Mouse (Mus musculus): ENCODE results near the gene Xrcc5. TPM values are rescaled to one million over a fixed set of nuclear protein-coding genes. Genes with fewer than 3 reads are reported as not detected.

Gene Xrcc5
- polyA plus RNA-seq, 1 experiment = 29.3 TPM

GRCm38 (mm10) chr1:72312701-72313398 is 5.6 kb downstream of the Xrcc5 start:
- Histone ChIP-seq H3K27ac (ENCODE audit: insufficient read depth, low read length) (no peak overlapping the region), H3K4me3 (ENCODE audit: insufficient read depth, low read length) (no peak overlapping the region), H3K4me1 (ENCODE audit: control insufficient read depth, insufficient read depth, low read length) (no peaks in the 10 kb centered on the region)
- no peak for TF ChIP-seq POLR2A (IDR thresholded peaks at IDR 0.05; ENCODE audit: low read depth, low read length)

GRCm38 (mm10) chr1:72313399-72314039 is 6.3 kb downstream of the Xrcc5 start:
- no peak overlapping the region for H3K27ac ChIP-seq (ENCODE audit: insufficient read depth, low read length)
- TF ChIP-seq CTCF (IDR thresholded peaks at IDR 0.05; ENCODE audit: borderline replicate concordance, insufficient read depth, low read length) (no peak), POLR2A (IDR thresholded peaks at IDR 0.05; ENCODE audit: low read depth, low read length) (no peak)
- no peaks in the 10 kb centered on the region for H3K4me1 ChIP-seq (ENCODE audit: control insufficient read depth, insufficient read depth, low read length)

GRCm38 (mm10) chr1:72315447-72315846 is 8.2 kb downstream of the Xrcc5 start:
- H3K27ac ChIP-seq (ENCODE audit: insufficient read depth, low read length) = no peak overlapping the region
- H3K4me1 ChIP-seq (ENCODE audit: control insufficient read depth, insufficient read depth, low read length) = no peaks in the 10 kb centered on the region
- no peak overlapping the region for H3K4me3 ChIP-seq (ENCODE audit: insufficient read depth, low read length)
- TF ChIP-seq CTCF (IDR thresholded peaks at IDR 0.05; ENCODE audit: borderline replicate concordance, insufficient read depth, low read length) (no peak), POLR2A (IDR thresholded peaks at IDR 0.05; ENCODE audit: low read depth, low read length) (no peak)

More at GRCm38 (mm10) chr1:72313399-72314039, 6.3 kb downstream of the Xrcc5 start:
- H3K4me3 ChIP-seq (ENCODE audit: insufficient read depth, low read length) = no peak overlapping the region

- Histone ChIP-seq H3K4me3 (ENCODE audit: insufficient read depth, low read length) (no peak overlapping the region), H3K4me1 (ENCODE audit: control insufficient read depth, insufficient read depth, low read length) (no peaks in the 10 kb centered on the region), H3K27ac (ENCODE audit: insufficient read depth, low read length) (no peak overlapping the region)
- TF ChIP-seq POLR2A (IDR thresholded peaks at IDR 0.05; ENCODE audit: low read depth, low read length) = no peak
- no peak for TF ChIP-seq CTCF (IDR thresholded peaks at IDR 0.05; ENCODE audit: borderline replicate concordance, insufficient read depth, low read length)
These were observed 9.2 kb downstream of the Xrcc5 start for GRCm38 (mm10) chr1:72316409-72316808.

- no peak for TF ChIP-seq POLR2A (IDR thresholded peaks at IDR 0.05; ENCODE audit: low read depth, low read length)
- no peak for TF ChIP-seq CTCF (IDR thresholded peaks at IDR 0.05; ENCODE audit: borderline replicate concordance, insufficient read depth, low read length)
- H3K4me1 ChIP-seq (ENCODE audit: control insufficient read depth, insufficient read depth, low read length) = no peaks in the 10 kb centered on the region
- no peak overlapping the region for H3K4me3 ChIP-seq (ENCODE audit: insufficient read depth, low read length)
- no peak overlapping the region for H3K27ac ChIP-seq (ENCODE audit: insufficient read depth, low read length)
These were observed 9.7 kb downstream of the Xrcc5 start for GRCm38 (mm10) chr1:72316901-72317300.

- no peak overlapping the region for H3K27ac ChIP-seq (ENCODE audit: insufficient read depth, low read length)
- no peaks in the 10 kb centered on the region for H3K4me1 ChIP-seq (ENCODE audit: control insufficient read depth, insufficient read depth, low read length)
- TF ChIP-seq POLR2A (IDR thresholded peaks at IDR 0.05; ENCODE audit: low read depth, low read length) (no peak), CTCF (IDR thresholded peaks at IDR 0.05; ENCODE audit: borderline replicate concordance, insufficient read depth, low read length) (no peak)
- H3K4me3 ChIP-seq (ENCODE audit: insufficient read depth, low read length) = no peak overlapping the region
These were observed 13.5 kb downstream of the Xrcc5 start for GRCm38 (mm10) chr1:72320759-72321158.

- TF ChIP-seq CTCF (IDR thresholded peaks at IDR 0.05; ENCODE audit: borderline replicate concordance, insufficient read depth, low read length) (no peak), POLR2A (IDR thresholded peaks at IDR 0.05; ENCODE audit: low read depth, low read length) (no peak)
These were observed 16.0 kb downstream of the Xrcc5 start for GRCm38 (mm10) chr1:72323248-72323647.

GRCm38 (mm10) chr1:72326162-72326821 is 19.1 kb downstream of the Xrcc5 start:
- H3K4me1 ChIP-seq (ENCODE audit: control insufficient read depth, insufficient read depth, low read length) = no peaks in the 10 kb centered on the region
- H3K4me3 ChIP-seq (ENCODE audit: insufficient read depth, low read length) = no peak overlapping the region
- TF ChIP-seq POLR2A (IDR thresholded peaks at IDR 0.05; ENCODE audit: low read depth, low read length) (no peak), CTCF (IDR thresholded peaks at IDR 0.05; ENCODE audit: borderline replicate concordance, insufficient read depth, low read length) (no peak)
- no peak overlapping the region for H3K27ac ChIP-seq (ENCODE audit: insufficient read depth, low read length)

More at GRCm38 (mm10) chr1:72323248-72323647, 16.0 kb downstream of the Xrcc5 start:
- Histone ChIP-seq H3K27ac (ENCODE audit: insufficient read depth, low read length) (no peak overlapping the region), H3K4me1 (ENCODE audit: control insufficient read depth, insufficient read depth, low read length) (no peaks in the 10 kb centered on the region), H3K4me3 (ENCODE audit: insufficient read depth, low read length) (no peak overlapping the region)

GRCm38 (mm10) chr1:72334807-72335206 is 27.6 kb downstream of the Xrcc5 start:
- no peak overlapping the region for H3K4me3 ChIP-seq (ENCODE audit: insufficient read depth, low read length)
- H3K4me1 ChIP-seq (ENCODE audit: control insufficient read depth, insufficient read depth, low read length) = no peaks in the 10 kb centered on the region
- H3K27ac ChIP-seq (ENCODE audit: insufficient read depth, low read length) = no peak overlapping the region
- TF ChIP-seq CTCF (IDR thresholded peaks at IDR 0.05; ENCODE audit: borderline replicate concordance, insufficient read depth, low read length) (no peak), POLR2A (IDR thresholded peaks at IDR 0.05; ENCODE audit: low read depth, low read length) (no peak)

GRCm38 (mm10) chr1:72336780-72337179 is 29.6 kb downstream of the Xrcc5 start:
- Histone ChIP-seq H3K4me1 (ENCODE audit: control insufficient read depth, insufficient read depth, low read length) (no peaks in the 10 kb centered on the region), H3K4me3 (ENCODE audit: insufficient read depth, low read length) (no peak overlapping the region), H3K27ac (ENCODE audit: insufficient read depth, low read length) (no peak overlapping the region)
- TF ChIP-seq CTCF (IDR thresholded peaks at IDR 0.05; ENCODE audit: borderline replicate concordance, insufficient read depth, low read length) (no peak), POLR2A (IDR thresholded peaks at IDR 0.05; ENCODE audit: low read depth, low read length) (no peak)
